Mouse (Mus musculus): ENCODE data around the gene Grin2a.

Grin2a gene

DNA sequence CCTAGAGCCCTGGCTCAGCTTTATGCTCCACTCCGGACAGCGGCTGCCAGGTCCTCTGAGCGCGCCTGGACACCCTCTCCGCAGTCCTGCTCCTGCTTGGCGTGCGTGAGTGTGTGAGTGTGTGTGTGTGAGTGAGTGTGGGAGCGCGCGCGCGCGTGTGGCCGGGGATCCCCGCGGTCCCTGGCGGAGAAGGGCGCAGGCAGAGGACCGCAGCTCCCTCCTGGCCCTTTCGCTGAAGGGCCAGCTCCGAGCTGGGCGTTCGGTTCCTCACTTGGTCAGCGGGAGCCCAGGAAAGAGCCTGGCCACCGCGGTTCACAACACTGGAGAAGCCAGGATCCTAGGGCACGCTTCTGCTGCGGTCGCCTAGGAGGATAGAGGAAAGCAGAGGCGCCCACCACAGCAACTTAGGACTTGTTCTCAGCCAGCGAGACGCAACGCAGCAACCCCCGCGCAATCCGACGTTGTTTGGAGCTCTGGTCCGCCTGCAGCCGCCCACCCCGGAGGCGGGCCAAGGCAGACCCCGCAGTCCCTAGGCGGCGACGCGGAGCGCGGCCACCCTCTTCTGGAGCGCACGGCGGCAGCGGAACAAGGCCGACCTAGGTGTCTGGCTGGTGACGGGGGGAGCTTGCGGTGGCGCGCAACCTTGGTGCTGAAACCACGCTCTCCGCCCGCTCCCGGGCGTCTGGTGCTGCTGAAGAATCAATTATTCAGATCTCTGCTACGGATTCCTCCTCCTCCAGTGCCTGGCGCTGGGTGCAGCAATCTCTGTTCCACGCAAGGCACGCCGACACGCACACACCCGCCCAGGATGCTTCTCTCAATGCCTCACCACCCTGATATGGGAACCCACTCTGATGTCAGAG lies at the start of gene Grin2a:
Grin2a (minus strand) TSS at position 610 of the 863 bp plus-strand sequence.
- DNase-seq (ENCODE audit: low spot score in 2 of 2) = no peak

DNA sequence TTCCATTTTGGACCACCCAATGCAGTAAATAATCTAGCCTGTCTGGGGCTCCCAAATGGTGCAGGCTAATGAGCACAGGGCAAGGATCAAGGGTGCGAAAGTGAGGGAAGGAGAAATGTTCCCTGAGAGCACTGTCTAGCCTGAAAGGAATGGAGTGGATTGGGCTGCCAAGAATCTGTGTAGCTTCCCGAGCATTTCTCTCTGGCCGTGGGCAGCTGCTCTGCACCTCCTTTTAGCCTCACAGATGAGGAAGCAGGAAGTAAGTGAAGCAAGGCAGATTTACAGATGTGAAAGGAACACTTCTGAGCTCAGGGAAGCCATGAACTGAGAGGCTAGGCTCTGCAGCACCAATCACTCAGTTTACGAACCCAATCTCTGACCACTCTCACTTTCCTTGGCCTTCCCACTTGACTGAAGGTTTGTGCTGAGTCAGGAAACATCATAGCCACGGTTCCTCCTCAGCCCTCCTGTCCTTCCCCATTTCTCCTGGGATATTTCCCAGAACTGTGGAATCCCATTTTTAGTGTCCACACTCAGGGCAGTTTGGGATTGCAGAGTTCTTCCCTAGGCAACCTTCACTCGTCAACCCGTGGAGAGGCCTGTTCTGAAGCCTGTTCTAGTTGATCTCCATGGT lies 40.3 kb upstream of the Grin2a start:
- DNase-seq (ENCODE audit: low spot score in 2 of 2) = no peak

DNA sequence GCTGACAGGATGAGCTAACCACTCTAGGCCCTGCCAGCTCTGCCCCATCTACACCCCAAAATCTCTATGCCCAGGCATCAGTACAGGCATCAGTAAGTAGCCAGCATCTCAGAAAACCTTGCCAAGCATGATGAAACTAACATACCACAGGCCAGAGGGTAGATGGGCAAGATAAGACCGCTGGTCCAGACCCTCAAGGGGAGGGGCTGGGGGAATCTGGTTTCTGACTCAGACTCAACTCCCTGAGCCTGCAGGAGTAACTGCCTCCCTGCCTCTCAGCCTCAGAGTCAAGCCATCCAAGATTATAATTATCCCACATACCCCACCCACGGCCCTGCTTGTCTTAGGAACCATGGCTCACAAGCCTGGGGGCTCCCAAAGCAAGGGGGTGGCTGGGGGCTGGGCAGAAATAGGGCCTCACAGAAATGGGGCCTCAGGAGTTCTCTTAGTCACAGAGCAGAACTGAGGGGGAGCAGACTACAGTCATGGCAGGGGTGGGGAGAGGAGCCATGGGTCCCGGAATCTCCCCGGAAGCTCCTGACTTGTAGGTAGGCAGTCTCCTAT lies 38.1 kb upstream of the Grin2a start:
- DNase-seq (ENCODE audit: low spot score in 2 of 2) = no peak

DNA sequence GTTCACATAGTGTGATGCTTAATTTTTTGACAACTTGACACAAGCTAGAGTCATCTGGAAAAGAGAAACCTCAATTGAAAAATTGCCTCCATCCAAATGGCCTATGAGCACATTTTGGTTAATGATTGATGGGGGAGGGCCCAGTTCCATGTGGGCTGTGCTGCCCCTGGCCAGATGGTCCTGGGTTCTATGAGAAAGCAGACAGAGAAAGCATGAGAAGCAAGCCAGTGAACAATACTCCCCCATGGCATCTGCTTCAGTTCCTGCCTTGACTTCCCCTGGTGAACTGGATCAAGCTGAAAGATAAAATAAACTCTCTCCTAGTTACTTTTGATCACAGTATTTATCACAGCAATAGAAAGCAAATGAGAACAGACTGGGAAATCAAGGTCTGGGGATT lies 36.5 kb upstream of the Grin2a start:
- no peak for DNase-seq (ENCODE audit: low spot score in 2 of 2)

DNA sequence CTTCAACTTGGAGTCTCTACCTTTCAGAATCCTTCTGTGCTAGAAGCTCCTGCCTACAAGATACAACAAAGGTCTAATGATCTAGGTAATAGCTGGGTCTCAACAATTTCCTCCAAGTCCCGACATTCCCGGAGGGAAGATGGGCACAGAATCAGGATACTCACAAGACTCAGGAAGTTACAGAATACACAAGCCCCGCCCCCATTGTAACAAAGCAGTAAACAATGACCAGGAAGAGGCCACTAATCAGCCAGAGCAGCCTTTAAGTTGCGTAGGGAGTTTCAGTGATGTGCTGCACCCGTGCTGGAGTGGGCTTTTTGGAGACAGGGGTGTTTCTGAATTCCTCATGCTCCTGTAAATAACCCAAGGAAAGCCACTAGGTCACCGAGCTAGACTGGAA lies 31.4 kb upstream of the Grin2a start:
- DNase-seq (ENCODE audit: low spot score in 2 of 2) = no peak

DNA sequence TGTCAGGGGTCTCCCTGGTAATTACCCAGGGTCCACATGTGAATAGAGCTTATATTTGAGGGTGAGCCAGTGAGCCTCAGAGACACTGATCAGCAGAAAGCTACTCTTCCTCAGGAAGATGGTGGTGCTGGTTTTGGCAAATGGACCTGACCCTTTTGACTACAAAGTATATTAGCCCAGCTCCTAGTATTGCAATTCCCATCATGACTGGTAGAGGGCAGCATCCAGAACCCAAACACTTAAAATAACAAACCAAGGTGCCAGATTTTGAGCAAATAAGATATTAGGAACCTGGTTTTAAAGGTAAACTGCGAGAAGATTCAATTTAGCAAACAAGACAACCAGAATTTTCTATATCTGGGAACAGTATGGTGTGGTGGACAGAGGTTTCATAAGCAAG lies 14.4 kb upstream of the Grin2a start:
- DNase-seq (ENCODE audit: low spot score in 2 of 2) = no peak

DNA sequence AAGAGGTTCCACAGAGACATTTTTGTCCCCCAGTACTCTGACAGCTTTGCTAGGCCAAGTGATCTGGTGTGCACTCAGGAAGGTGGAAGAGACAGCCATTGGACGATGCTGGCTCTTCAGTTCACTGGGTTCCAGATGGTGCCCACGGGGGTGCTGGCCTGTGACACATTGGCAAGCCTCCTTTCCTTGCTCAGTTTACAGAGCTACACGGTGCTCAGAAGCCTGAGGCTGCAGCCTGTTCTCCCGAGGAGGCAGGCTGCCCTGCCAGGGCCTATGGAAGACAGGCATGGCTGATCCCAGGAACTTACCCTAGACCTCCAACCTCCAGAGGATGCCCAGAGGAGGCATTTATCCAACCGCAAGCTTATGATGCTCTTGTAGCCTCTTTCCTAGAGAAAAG lies 10.2 kb upstream of the Grin2a start:
- no peak for DNase-seq (ENCODE audit: low spot score in 2 of 2)

DNA sequence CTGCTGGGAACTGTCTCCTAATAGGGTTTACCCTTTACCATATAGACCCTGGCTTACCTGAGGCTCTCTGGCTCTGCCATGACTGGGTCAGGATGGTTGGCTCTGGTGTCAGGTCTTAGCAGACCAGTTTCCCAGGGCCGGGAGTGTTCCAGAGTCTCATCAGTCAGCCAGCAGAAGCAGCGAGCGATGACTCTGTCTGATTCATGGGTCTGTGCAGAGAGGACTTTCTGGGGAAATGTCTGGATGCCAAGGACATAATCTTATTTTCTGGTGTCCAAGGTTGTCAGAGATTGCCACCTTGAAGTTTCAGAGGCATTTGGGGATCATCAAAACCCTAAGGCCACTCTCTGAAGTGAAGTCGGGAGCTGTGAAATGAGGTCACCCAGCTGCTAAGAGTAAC lies 8.7 kb upstream of the Grin2a start:
- no peak for DNase-seq (ENCODE audit: low spot score in 2 of 2)

DNA sequence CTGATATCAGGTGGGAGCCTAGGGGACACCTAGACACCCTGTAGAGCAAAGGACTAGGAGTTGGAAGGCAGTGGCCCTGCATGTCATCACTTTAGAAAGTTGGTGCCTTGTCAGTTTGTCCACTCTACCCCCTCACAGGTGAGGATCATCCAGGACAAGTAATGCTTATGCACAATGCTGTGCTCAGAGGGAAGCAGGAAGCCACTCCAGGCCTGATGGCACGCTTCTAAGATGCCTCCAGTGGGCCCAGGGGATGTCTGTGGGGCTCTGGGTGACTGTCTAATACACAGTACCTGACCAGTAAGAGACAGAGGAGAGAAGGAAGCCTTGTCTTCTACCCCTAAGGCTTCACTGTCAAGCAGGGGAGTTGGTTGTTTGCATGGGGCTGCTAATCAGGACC lies 7.6 kb upstream of the Grin2a start:
- DNase-seq (ENCODE audit: low spot score in 2 of 2) = no peak

DNA sequence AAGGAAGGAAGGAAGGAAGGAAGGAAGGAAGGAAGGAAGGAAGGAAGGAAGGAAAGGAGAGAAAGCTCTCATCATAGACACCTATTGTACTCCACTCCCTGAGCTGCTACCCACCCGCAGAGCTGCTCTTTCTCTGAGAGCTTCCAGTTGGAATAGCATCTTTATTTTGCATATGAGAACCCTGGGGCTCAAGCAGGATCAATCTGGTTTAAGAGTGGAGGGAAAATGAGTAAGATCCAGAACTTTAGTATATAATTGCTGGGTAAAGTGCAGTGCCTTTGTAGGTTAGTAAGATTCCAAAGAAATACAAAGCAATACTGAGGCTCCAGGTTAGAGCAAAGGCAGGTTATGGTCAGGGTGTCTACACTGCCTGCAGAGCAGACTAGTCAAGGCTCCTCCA lies 6.2 kb upstream of the Grin2a start:
- no peak for DNase-seq (ENCODE audit: low spot score in 2 of 2)

DNA sequence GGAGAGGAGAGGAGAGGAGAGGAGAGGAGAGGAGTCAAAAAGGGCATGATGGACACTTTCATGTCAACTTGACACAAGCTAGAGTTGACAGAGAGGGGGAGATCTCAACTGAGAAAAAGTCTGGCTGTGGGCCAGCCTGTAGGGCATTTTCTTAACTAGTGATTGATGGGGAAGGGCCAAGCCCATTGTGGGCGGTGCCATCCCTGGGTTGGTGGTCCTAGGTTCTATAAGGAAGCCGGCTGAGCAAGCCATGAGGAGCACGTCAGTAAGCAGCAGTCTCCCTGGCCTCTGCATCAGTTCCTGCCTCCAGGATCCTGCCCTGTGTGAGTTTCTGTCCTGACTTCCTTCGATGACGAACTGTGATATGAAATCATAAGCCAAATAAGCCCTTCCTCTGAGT lies 4.6 kb upstream of the Grin2a start:
- DNase-seq (ENCODE audit: low spot score in 2 of 2) = no peak

DNA sequence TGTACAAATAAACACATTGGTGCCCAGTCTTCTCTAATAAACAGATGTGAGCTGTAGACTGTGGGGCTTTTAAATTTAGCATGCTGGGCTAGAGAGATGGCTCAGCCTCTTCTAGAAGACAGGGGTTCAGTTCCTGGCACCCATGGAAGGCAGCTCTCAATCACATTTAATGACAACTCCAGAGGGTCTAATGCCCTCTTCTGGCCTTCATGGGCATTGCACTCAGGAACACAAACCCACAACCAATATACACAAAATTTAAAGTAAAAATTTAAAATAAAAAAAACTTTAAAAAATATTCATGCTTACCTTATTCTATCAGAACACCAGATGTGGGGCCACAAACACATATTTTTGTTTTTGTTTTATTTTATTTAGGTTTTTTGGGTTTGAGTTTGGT lies 2.6 kb upstream of the Grin2a start:
- no peak for DNase-seq (ENCODE audit: low spot score in 2 of 2)

DNA sequence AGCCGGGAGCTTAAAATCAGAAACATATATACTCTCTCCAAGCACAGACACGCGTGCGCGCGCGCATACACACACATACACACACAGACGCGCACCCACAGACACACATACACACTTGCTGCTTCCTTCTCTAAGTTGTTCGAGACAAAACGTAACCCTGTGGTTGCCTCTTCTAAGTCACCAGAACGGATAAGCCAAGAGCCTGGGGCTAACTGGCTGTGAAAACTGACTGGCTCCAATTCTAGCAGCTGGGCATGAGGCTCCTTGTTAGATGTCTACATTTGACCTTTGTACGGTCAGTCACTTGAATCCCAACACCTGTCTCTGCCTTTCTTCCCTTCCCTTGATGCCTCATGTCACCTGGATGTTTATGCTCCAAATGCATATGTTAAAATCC lies 452 bp upstream of the Grin2a start:
- DNase-seq (ENCODE audit: low spot score in 2 of 2) = no peak

DNA sequence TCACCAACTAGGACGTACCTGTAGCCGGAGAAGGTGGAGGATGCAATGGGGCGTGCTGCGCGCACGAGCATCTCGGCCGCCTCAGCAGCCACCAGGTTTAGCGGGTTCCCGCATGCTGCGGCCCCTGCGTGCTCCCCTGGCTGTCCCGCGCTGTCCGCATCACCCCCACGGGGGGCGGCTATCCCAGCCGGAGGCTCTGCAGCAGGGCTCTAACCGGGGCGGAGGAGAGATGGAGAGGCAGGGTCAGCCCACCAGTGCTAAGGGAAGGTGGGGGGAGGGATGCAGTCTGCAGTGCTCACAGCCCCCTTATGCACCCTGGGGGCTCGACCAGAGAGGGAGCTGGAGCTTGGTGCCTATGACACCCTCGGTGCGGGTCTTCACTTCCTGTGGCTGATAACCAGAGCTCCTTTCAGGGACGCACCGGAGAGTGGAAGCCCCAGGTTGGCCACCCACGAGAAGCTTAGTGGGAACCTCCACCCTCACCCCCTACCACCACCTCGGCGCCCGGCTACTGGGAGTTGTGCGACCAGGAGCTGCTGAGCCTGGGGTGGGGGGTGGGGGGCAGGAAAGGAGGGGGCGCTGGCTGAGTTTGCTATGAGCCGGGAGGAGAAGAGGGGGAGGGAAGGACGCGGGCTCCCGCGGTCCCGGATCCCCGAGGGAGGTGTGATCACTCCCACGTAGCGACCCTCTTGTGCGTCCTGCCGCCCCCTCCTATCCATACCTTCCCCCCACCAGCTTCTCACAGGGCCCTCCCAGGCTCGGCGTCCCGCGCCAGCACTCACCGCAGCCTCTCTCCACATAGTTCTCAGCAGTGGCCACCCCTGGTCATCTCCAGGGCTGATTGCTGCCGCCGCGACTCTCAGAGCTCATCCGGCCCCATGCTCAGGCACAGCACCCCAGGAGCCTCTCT lies 1.1 kb downstream of the Grin2a start:
- DNase-seq (ENCODE audit: low spot score in 2 of 2) = no peak

DNA sequence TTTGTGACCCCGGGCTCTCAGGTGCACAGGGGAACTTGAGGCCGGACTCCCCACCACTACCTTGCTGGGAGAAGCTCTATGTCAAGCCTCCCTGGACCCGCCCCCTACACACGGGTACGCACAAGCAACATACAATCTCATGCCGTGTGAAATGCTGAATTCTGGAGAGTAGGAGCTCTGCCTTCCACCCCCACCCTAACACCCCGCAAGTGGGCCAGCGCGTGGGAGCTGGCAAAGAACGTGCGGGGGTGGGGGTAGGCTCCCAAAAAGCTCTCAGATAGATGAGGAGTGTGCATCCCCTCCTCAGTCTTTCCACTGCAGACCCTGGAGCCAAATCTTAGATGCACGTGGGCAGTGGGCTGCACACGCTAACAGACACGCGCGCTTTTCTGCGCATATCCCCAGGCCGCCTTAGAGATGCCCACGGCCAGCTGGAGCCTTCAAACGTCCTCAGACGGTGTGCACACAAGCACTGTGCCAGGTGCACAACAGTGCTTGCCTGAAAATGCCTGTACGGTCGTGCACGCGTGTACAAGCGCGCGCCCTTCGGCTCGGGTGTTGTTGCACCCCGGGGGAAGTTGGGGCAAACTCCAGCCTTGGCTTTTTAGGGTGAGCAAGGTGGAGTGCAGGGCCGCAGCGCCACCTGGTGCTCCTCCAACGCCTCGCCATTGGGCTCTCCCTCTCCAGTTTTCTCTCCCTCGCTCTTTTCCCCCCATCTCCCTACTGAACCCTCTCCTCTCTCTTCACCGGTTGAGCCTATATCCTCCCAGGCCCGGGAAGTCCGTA lies 1.9 kb downstream of the Grin2a start:
- DNase-seq (ENCODE audit: low spot score in 2 of 2) = peak; percentile 15 to 33

DNA sequence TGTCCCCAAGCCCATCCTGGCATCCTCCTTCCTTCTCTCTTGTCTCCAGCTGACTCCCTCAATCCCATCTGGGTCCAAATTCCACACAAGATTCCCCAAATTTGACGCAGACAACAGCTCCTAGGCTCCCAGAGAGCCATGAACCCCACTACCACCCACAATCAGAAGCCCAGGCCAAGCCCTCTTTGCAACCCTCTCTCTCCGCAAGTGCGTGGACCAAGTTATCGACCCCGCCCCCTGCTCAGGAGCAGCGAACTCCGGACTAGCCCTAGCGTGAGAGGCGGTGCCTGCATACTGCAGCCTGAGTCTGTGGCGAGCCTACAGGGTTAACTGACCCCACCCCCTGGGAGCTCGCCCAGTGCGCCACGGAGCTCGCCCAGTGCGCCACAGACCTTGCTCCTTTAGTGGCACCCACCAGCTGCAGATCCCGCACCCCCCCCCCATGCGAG lies 2.6 kb downstream of the Grin2a start:
- no peak for DNase-seq (ENCODE audit: low spot score in 2 of 2)

DNA sequence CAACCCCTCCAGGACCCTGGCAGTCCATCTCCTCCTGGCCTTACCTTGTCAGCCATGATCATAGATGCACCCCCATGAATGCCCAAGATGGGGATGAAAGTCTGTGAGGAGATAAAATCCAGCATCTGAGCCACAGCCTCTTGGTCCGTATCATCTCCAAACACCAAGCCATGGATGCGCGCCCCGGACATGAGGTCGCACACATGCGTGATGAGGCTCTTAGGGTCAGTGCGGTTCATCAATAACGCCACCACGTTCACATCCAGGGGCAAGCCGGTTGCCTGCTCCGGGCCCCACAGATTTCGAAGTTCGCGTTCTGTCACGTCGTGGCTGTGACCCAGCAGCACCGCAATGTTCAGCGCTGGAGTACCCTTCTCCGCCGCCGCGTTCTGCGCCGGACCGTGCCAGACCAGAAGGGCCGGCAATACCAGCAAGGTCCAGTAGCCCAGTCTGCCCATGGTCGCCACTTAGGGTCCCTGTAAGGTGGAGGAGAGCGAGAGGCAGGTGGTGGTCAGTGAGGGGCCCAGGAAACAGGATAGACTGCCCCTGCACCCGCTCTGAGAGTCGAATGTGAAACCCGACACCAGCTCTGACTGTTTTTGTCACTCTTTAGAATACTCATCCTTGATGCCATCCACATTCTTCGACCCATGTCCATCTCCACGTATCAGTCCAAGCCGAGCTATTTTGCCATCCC lies 3.1 kb downstream of the Grin2a start:
- DNase-seq (ENCODE audit: low spot score in 2 of 2) = no peak

DNA sequence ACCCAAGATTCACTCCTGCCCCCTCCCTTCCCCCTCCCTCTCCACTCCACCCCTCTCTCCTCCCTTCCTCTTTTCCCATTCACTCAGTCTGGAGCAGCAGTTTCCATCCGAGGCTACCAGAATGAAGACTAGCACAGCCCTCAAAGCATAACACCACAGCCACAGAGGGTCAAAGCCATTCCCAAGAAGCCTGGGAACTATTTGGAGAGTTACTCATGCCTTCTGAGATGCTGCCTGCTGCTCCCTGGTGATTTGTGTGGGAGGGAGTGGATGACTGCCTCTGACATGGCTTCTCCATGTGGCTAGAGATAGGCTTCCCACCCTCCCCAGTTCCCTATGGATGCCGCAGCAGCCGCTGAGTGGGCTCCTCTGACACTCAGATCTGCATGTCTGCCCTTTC lies 10.3 kb downstream of the Grin2a start:
- no peak for DNase-seq (ENCODE audit: low spot score in 2 of 2)

DNA sequence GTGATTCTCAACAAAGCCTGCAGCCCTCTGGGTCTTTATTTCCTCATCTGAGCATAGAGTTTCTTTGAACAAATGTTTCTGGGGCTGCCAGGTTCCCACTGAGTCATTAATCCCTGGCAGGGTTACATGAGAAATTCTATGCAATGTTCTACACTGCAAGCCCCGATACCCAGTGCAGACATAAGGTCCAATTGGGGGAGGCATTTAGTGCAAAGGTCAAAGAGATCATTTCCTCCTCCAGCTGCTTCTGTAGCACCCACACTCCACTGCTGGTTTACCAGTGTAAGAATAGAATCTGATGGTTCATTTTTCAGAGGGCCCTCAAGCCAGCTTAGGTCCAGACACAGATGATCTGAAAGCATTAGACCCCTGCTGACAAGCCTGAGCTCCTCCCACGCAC lies 14.7 kb downstream of the Grin2a start:
- no peak for DNase-seq (ENCODE audit: low spot score in 2 of 2)

DNA sequence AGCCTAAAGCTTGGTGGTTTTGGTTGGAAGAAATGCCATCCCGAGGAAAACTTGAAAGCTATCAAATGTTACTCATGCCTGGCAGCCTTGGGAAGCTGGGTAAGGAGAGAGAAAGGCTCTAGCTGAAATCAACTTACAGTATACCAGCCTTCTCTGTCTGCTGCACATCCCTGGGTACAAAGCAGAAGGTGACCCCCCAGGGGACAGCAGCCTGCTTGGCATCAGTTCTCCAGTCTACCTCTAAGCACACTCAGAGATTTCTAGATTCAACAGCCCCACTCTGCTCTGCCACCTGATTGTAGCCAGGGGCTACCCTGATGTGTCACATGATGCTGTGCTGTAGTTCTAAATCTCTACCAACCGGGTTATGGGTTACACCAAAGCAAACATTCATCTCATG lies 17.2 kb downstream of the Grin2a start:
- DNase-seq (ENCODE audit: low spot score in 2 of 2) = no peak

DNA sequence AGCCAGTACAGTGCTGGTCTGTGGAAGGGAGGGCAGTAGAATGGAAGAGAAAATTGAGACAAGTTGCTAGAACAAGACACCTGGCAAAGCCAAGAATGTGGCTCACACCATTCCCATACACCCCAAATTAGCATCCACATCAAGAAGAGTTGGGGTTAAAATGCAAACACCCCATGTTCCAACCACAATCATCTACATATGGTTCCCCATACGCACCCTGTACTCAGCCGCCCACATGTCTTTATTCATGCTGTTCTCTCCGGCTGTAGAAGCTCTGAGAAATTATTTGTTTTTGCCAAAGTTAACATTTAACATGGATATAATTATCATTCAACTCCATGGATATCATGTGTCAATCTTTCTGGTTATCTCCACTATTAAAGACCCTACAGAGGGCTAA lies 22.7 kb downstream of the Grin2a start:
- no peak for DNase-seq (ENCODE audit: low spot score in 2 of 2)
